Mouse (Mus musculus) lung, postnatal 0 days (tissue): ENCODE data around the gene Prr7.

Experiments
- CTCF ChIP-seq: IDR thresholded peaks from 2 replicates; pipeline ENCODE4 v1.5.1; 2016; ENCODE audit warnings: antibody characterized with exemption, mild to moderate bottlenecking
- EP300 ChIP-seq: IDR thresholded peaks from 2 replicates; pipeline ENCODE4 v1.6.1; 2016; ENCODE audit warnings: antibody characterized with exemption, mild to moderate bottlenecking, control low read depth

GRCm38 (mm10) chr13:55465830-55466440, 1.9 kb downstream of the Prr7 start:
- TF ChIP-seq CTCF = no peak
- TF ChIP-seq EP300 = no peak
